Mouse (Mus musculus) thymus, adult 2 months (tissue): ENCODE results near the gene Tbc1d30. TPM values are rescaled to one million over a fixed set of nuclear protein-coding genes. Genes with fewer than 3 reads are reported as not detected.

Source experiments
- DNase-seq: peaks from one replicate; pipeline ENCODE4 v3.0.0; 2021
- H3K27ac ChIP-seq: fragments of 200-500 bp; 2 replicates; pipeline ENCODE4 v1.5.1; 2012; ENCODE audit warnings: low read length, control low read depth; ENCODE audit not compliant: control insufficient read depth, insufficient read depth
- H3K27me3 ChIP-seq: fragments of 200-500 bp; 2 replicates; pipeline ENCODE4 v1.6.1; 2012; ENCODE audit warnings: mild to moderate bottlenecking, low read length, moderate library complexity, mixed read lengths; ENCODE audit not compliant: control insufficient read depth, insufficient read depth
- H3K36me3 ChIP-seq: fragments of 200-500 bp; 2 replicates; pipeline ENCODE4 v1.6.1; 2012; ENCODE audit warnings: mild to moderate bottlenecking, low read length, moderate library complexity; ENCODE audit not compliant: control insufficient read depth, insufficient read depth
- H3K4me1 ChIP-seq: fragments of 200-500 bp; replicated peaks from 2 replicates; pipeline ENCODE4 v1.6.1; 2012; ENCODE audit warnings: low read length; ENCODE audit not compliant: control insufficient read depth, insufficient read depth
- H3K4me3 ChIP-seq: fragments of 200-500 bp; 2 replicates; pipeline ENCODE4 v1.5.1; 2012; ENCODE audit warnings: mild to moderate bottlenecking, low read length, control low read depth, moderate library complexity; ENCODE audit not compliant: control insufficient read depth, insufficient read depth
- CTCF ChIP-seq: fragments of 200-500 bp; IDR thresholded peaks from 2 replicates; pipeline ENCODE4 v1.5.1; 2012; ENCODE audit warnings: mild to moderate bottlenecking, control low read depth, low read length, moderate library complexity, borderline replicate concordance; ENCODE audit not compliant: control insufficient read depth, poor library complexity, insufficient read depth; ENCODE audit errors: extremely low read depth
- POLR2A ChIP-seq: fragments of 200-500 bp; IDR thresholded peaks from 2 replicates; pipeline ENCODE4 v1.6.1; 2012; ENCODE audit warnings: mild to moderate bottlenecking, low read length, control low read depth, moderate library complexity; ENCODE audit not compliant: control insufficient read depth, poor library complexity, insufficient read depth; ENCODE audit errors: extremely low read depth
- WGBS: fragments of 180-500 bp; shearing (Covaris S2); methylation state at CpG from one replicate; pipeline ENCODE4 v1.1.7; 2018; 5-methylcytosine and 5-hydroxymethylcytosine counted together
- polyA plus RNA-seq: library from polyadenylated mRNA; depleted of rRNA; stranded (reverse); fragments of >200 nt; gene quantifications from 2 replicates; pipeline ENCODE4 v1.2.3, GENCODE M21; 2012

Tbc1d30 gene
- polyA plus RNA-seq, 1 experiment: 0.51 TPM

GRCm38 (mm10) chr10:121390602-121391001 is 39.5 kb upstream of the Tbc1d30 start:
- 96% methylated on average over 10 of the region's 10 CpGs for WGBS
- TF ChIP-seq CTCF (no peak), POLR2A (no peak)
- Histone ChIP-seq H3K27ac (no peak overlapping the region), H3K4me3 (no peak overlapping the region), H3K27me3 (no peaks in the 10 kb centered on the region), H3K36me3 (0 out of 2 replicates have a peak, but pooled peaks cover 3% of the 10 kb centered on the region), H3K4me1 (no peaks in the 10 kb centered on the region)
- no peak for DNase-seq

- 90% methylated on average over 9 of the region's 9 CpGs for WGBS
- 0 out of 2 replicates have a peak, but pooled peaks cover 5% of the 10 kb centered on the region for H3K36me3 ChIP-seq
Observed at GRCm38 (mm10) chr10:121386347-121386746, 35.3 kb upstream of the Tbc1d30 start.

DNA sequence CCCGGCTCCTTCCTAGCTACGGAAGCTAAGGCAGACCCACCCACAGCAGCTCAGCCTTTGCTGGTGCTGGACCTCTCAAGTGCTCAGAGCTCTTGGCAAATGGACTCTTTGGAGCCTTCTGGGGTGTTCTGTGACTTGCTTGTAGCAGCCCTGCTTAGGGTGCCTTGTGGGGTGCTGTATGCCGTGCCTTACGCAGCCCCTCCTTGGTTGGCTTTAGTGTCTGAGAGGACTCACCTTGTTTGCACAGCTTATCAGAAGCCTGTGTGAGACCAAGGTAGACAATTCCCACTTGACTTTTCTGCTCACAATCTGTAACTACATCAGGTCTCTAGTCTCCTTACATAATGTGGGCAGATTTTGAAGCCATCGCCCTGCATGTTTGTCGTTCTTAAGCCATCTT is 34.6 kb upstream of the Tbc1d30 start:
- Histone ChIP-seq H3K4me3 (no peak overlapping the region), H3K27ac (no peak overlapping the region), H3K4me1 (peaks cover 7% of the 10 kb centered on the region), H3K36me3 (0 out of 2 replicates have a peak, but pooled peaks cover 7% of the 10 kb centered on the region), H3K27me3 (no peaks in the 10 kb centered on the region)
- whole genome bisulfite sequencing: 98% methylated on average over 6 of the region's 6 CpGs
- no peak for DNase-seq
- TF ChIP-seq CTCF (no peak), POLR2A (no peak)

More at GRCm38 (mm10) chr10:121386347-121386746, 35.3 kb upstream of the Tbc1d30 start:
- Histone ChIP-seq H3K27ac (no peak overlapping the region), H3K27me3 (no peaks in the 10 kb centered on the region), H3K4me3 (no peak overlapping the region), H3K4me1 (peaks cover 7% of the 10 kb centered on the region)
- no peak for DNase-seq
- no peak for TF ChIP-seq CTCF
- no peak for TF ChIP-seq POLR2A

DNA sequence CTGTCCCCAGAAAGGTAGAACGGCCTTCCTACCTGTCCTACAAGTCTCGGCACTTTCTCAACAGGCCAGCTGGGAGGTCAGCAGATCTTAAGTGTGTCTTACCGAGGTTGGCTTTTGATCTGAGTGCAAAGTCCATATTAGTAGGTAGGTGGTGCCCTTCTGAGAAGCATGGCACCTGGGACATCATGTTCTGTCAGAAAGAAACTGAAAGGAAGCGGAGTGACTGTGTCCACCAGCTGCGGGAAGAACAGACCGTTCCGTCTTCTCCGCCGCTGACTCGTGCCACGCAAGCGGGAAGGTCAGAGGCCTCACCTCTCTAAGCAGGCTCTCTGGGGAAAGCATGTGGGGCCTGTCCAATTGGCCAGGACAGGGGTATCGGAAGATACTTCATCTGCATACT is 33.6 kb upstream of the Tbc1d30 start:
- no peaks in the 10 kb centered on the region for H3K27me3 ChIP-seq
- H3K27ac ChIP-seq: no peak overlapping the region
- 93% methylated on average over 13 of the region's 13 CpGs for WGBS
- TF ChIP-seq CTCF (no peak), POLR2A (no peak)
- H3K4me1 ChIP-seq: peaks cover 7% of the 10 kb centered on the region
- 0 out of 2 replicates have a peak, but pooled peaks cover 8% of the 10 kb centered on the region for H3K36me3 ChIP-seq
- H3K4me3 ChIP-seq: no peak overlapping the region
- DNase-seq: no peak

GRCm38 (mm10) chr10:121381280-121381679 is 30.2 kb upstream of the Tbc1d30 start:
- WGBS: 97% methylated on average over 18 of the region's 18 CpGs
- no peak for DNase-seq
- Histone ChIP-seq H3K36me3 (peaks cover 16% of the 10 kb centered on the region), H3K4me1 (peaks cover 7% of the 10 kb centered on the region), H3K27ac (no peak overlapping the region), H3K27me3 (no peaks in the 10 kb centered on the region), H3K4me3 (no peak overlapping the region)
- TF ChIP-seq POLR2A: no peak

DNA sequence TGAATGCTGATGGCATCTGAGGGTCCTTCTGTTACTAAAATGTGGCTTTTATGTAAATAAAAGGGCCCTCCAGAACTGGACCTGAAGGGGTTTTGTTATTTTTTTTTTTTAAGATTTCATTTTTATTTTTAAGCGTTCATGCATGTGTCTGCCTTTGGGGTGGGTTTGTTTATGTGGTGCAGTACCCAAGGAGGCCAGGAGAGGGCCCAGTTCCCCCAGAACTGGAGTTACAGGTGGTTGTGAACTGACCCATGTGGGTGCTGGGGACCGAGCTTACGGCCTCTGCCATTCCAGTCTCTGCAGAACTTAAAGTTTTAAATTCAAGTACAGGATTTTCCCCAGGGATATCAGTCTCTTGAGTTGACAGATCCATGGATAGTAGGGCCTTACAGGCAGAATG is 28.3 kb upstream of the Tbc1d30 start:
- no peak for DNase-seq
- H3K27ac ChIP-seq: no peak overlapping the region
- H3K27me3 ChIP-seq: no peaks in the 10 kb centered on the region
- H3K36me3 ChIP-seq: peaks cover 16% of the 10 kb centered on the region
- peaks cover 10% of the 10 kb centered on the region for H3K4me1 ChIP-seq
- TF ChIP-seq POLR2A (no peak), CTCF (peak; percentile 30; the same call in 1 of the 2 replicates)
- H3K4me3 ChIP-seq: no peak overlapping the region
- WGBS: 97% methylated on average over 3 of the region's 3 CpGs
